Mouse (Mus musculus) lung, embryonic 14.5 days (tissue): ENCODE measurements around the gene Gm37240. TPM values are rescaled to one million over a fixed set of nuclear protein-coding genes. Genes with fewer than 3 reads are reported as not detected.

Source experiments
- ATAC-seq: fragments of 200-750 bp; cut with Nextera tagmentation; 2 replicates; pipeline ENCODE4 v1.8.0; 2017; ENCODE audit warnings: mild to moderate bottlenecking, moderate TSS enrichment, moderate library complexity; ENCODE audit not compliant: insufficient read depth
- DNase-seq: peaks from one replicate; pipeline ENCODE4 v3.0.0-alpha.2; 2015
- H3K27ac ChIP-seq: fragments of 300-500 bp; sonication (generic); 2 replicates; pipeline ENCODE4 v1.5.1; 2014; ENCODE audit warnings: low read depth, mild to moderate bottlenecking, moderate library complexity
- H3K27me3 ChIP-seq: fragments of 300-500 bp; sonication (generic); 2 replicates; pipeline ENCODE4 v1.6.1; 2014; ENCODE audit warnings: low read length, control low read depth; ENCODE audit not compliant: insufficient read depth
- H3K36me3 ChIP-seq: fragments of 300-500 bp; sonication (generic); 2 replicates; pipeline ENCODE4 v1.6.1; 2014; ENCODE audit warnings: control low read depth; ENCODE audit not compliant: insufficient read depth
- H3K4me1 ChIP-seq: fragments of 300-500 bp; sonication (generic); 2 replicates; pipeline ENCODE4 v1.6.1; 2014; ENCODE audit warnings: antibody characterized with exemption, control low read depth; ENCODE audit not compliant: insufficient read depth
- H3K4me2 ChIP-seq: fragments of 300-500 bp; sonication (generic); 2 replicates; pipeline ENCODE4 v1.6.1; 2014; ENCODE audit warnings: mild to moderate bottlenecking
- H3K4me3 ChIP-seq: fragments of 300-500 bp; sonication (generic); 2 replicates; pipeline ENCODE4 v1.5.1; 2014; ENCODE audit warnings: low read depth, low read length
- H3K9ac ChIP-seq: fragments of 300-500 bp; sonication (generic); 2 replicates; pipeline ENCODE4 v1.6.1; 2014
- H3K9me3 ChIP-seq: fragments of 300-500 bp; sonication (generic); 2 replicates; pipeline ENCODE4 v1.6.1; 2016; ENCODE audit warnings: low read depth, low read length, control low read depth
- CTCF ChIP-seq: IDR thresholded peaks from 2 replicates; pipeline ENCODE4 v1.5.1; 2016; ENCODE audit warnings: antibody characterized with exemption, low read depth
- WGBS: fragments of 180-500 bp; shearing (Covaris S2); extraction: QIAGEN DNeasy Blood & Tissue Kit; methylation state at CpG from one replicate; pipeline ENCODE4 v1.1.7; 2014; 5-methylcytosine and 5-hydroxymethylcytosine counted together
- polyA plus RNA-seq: library from polyadenylated mRNA; unstranded; fragments of >200 nt; fragmentation: Nextera tagmentation; extraction: Ambion mirVana; gene quantifications from 2 replicates; pipeline ENCODE4 v1.2.1, GENCODE M21; 2014

The Gm37240 gene
- polyA plus RNA-seq, 1 experiment from 2014 or later: 4.5 TPM

DNA sequence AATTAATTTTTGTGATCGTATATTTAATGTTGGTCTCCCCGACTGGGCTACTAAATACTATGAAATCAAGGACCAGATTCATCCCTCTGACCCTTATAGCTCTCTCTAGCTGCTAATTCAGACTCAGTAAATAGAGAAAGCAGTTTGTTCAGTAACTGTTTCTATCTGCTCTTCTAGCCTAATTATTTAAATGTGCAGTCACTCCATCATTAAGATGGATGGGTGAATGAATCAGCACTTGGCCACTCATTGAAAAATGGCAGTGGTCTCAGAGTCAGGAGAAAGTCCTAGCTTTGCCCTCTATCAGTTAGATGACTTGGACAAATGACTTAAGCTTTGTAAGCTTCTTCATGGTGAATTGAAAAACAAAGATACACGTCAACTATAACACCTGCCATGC lies 387.2 kb downstream of the Gm37240 start:
- Histone ChIP-seq H3K27me3 (no peaks in the 10 kb centered on the region), H3K27ac (no peak overlapping the region), H3K9me3 (no peaks in the 10 kb centered on the region), H3K4me3 (no peak overlapping the region), H3K4me2 (no peak overlapping the region), H3K4me1 (no peaks in the 10 kb centered on the region), H3K9ac (no peak overlapping the region), H3K36me3 (no peaks in the 10 kb centered on the region)
- no peak for ATAC-seq
- 58% methylated on average over 3 of the region's 3 CpGs for WGBS
- no peak for DNase-seq
- TF ChIP-seq CTCF: no peak

DNA sequence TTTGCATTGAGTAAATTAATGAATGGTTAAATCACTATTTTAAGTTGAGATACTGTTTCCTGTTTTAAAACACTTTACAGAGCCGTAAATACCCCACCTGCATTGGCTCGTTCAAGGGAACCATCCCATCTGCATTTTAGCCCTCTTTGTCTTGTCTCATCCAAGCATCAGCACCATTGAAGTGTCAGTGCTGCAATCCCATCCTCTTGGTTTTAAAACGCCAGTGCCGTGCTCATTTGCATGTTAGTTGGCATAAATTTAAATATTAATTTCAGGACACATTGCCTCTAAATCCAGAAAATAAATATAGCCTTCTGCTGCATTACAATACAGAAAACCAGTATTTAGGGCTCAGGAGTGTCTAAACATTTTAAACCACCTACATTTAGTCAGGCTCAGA lies 391.2 kb downstream of the Gm37240 start:
- no peak for TF ChIP-seq CTCF
- Histone ChIP-seq H3K9me3 (no peaks in the 10 kb centered on the region), H3K27me3 (no peaks in the 10 kb centered on the region), H3K4me3 (no peak overlapping the region), H3K4me1 (no peaks in the 10 kb centered on the region), H3K36me3 (no peaks in the 10 kb centered on the region), H3K4me2 (no peak overlapping the region), H3K9ac (no peak overlapping the region), H3K27ac (no peak overlapping the region)
- WGBS: 78% methylated on average over 4 of the region's 4 CpGs
- no peak for DNase-seq
- ATAC-seq: no peak

DNA sequence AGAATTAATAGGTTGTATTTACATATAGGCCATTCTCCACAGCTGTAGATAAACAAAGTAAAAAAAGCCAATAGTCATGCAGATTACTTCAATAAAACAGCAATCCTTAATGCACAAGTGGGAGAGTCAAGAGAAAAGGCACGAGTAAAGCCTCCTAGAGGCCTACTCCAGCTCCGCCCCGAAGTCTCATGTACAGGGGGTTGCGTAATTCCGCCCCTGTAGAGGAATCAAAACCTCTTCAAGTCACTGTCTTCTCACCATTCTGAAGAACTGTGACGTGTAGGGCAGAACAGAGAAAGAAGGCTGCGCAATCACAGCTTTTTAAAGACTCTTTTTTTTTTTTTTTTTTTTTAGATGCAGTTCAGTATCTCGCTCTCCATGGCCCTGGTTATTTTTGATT lies 393.5 kb downstream of the Gm37240 start:
- Histone ChIP-seq H3K27me3 (no peaks in the 10 kb centered on the region), H3K4me3 (no peak overlapping the region), H3K27ac (no peak overlapping the region), H3K4me2 (no peak overlapping the region), H3K9me3 (no peaks in the 10 kb centered on the region), H3K36me3 (no peaks in the 10 kb centered on the region), H3K4me1 (no peaks in the 10 kb centered on the region), H3K9ac (no peak overlapping the region)
- ATAC-seq (no peak), DNase-seq (no peak)
- WGBS: 80% methylated on average over 8 of the region's 8 CpGs
- no peak for TF ChIP-seq CTCF

GRCm38 (mm10) chr3:85490204-85490603 lies 397.1 kb downstream of the Gm37240 start:
- Histone ChIP-seq H3K27me3 (no peaks in the 10 kb centered on the region), H3K27ac (no peak overlapping the region), H3K4me2 (no peak overlapping the region), H3K36me3 (no peaks in the 10 kb centered on the region), H3K9me3 (no peaks in the 10 kb centered on the region), H3K9ac (no peak overlapping the region), H3K4me1 (no peaks in the 10 kb centered on the region), H3K4me3 (no peak overlapping the region)
- WGBS: 87% methylated on average over 3 of the region's 3 CpGs
- no peak for DNase-seq
- ATAC-seq: no peak
- TF ChIP-seq CTCF: no peak

DNA sequence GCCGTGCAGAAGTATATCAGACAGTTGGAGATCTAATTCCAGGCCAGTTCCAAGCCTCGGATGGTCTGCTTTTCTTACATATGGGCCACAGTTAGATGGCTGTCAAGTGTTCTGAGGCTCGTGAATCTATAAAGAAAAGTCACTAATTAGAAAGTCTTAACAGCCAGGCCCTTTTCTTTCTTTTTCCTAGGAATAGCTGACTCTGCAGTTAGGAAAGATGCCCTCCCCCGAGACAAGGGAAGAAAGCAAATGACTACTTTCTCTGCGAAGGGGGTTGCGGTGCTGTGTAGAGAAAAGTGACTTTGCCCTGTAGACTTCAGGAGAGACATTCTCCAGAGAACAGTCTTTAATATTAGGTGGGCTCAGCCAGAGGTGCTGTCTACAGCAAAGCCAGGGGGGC lies 399.9 kb downstream of the Gm37240 start:
- H3K4me2 ChIP-seq: no peak overlapping the region
- 85% methylated on average over 6 of the region's 6 CpGs for WGBS

DNA sequence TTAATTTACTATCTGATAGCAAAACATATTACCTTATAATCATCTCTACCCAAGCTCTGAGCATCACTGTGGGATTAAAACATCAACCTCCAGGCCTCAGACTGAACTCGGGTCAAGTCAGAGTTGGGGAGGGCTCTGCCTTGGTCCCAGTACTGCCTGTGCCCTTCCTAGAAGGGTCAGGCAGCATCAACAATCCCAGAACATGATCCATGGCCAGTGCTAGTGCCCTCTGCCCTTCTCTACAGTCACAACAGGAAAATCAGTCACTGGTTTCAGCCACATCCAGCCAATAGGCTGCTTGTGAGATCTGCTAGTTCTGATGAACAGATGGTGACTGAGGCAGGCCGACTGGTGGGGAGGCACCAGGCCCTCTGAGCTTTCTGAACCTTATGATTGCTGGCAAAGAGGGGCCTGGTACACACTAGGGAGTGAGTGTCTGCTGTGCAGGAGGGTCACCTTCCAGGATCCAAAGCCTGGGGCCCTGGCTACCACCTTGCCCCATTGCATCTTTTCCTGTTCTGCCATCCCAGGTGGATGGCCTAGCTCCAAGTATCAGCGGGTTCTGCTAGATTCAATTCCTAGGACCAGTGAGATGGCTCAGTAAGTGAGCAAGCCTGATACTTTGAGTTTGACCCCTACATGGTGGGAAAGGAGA lies 401.7 kb downstream of the Gm37240 start:
- no peak for TF ChIP-seq CTCF
- Histone ChIP-seq H3K9me3 (peaks cover 4% of the 10 kb centered on the region; the same call in 1 of the 2 replicates), H3K4me1 (no peaks in the 10 kb centered on the region), H3K27ac (no peak overlapping the region), H3K36me3 (no peaks in the 10 kb centered on the region), H3K4me3 (no peak overlapping the region), H3K4me2 (no peak overlapping the region), H3K9ac (no peak overlapping the region), H3K27me3 (no peaks in the 10 kb centered on the region)
- DNase-seq (no peak), ATAC-seq (no peak)
- whole genome bisulfite sequencing: 60% methylated on average over 3 of the region's 3 CpGs

More for the DNA sequence above, 399.9 kb downstream of the Gm37240 start:
- no peaks in the 10 kb centered on the region for H3K36me3 ChIP-seq
- no peak for TF ChIP-seq CTCF
- no peak for DNase-seq
- H3K9ac ChIP-seq: no peak overlapping the region
- no peak overlapping the region for H3K4me3 ChIP-seq
- no peaks in the 10 kb centered on the region for H3K4me1 ChIP-seq
- H3K27me3 ChIP-seq: no peaks in the 10 kb centered on the region
- H3K9me3 ChIP-seq: no peaks in the 10 kb centered on the region
- no peak overlapping the region for H3K27ac ChIP-seq
- no peak for ATAC-seq

GRCm38 (mm10) chr3:85482636-85483035 lies 404.7 kb downstream of the Gm37240 start:
- TF ChIP-seq CTCF: no peak
- peaks cover 5% of the 10 kb centered on the region; the same call in 1 of the 2 replicates for H3K9me3 ChIP-seq
- ATAC-seq (peak; percentile 83; the same call in 1 of the 2 replicates), DNase-seq (peak; percentile 53)
- H3K9ac ChIP-seq: no peak overlapping the region
- no peak overlapping the region for H3K4me2 ChIP-seq
- WGBS: 33% methylated on average over 5 of the region's 5 CpGs
- H3K27ac ChIP-seq: no peak overlapping the region
- no peaks in the 10 kb centered on the region for H3K4me1 ChIP-seq
- no peaks in the 10 kb centered on the region for H3K27me3 ChIP-seq
- H3K36me3 ChIP-seq: no peaks in the 10 kb centered on the region
- H3K4me3 ChIP-seq: no peak overlapping the region
